ENCODE assay signal across 30 mouse cellular contexts in genomic region chr1:40694296-40694695, GRCm38 (mm10). TPM values are rescaled to one million over a fixed set of nuclear protein-coding genes. Genes with fewer than 3 reads are reported as not detected.
DNase-seq lines count a peak whose midpoint lies in the region; ATAC-seq and TF ChIP-seq lines count a peak whose summit lies in the region.
"Had no signal": no experiment of that assay in that cellular context is flagged by ENCODE, and none has a peak within 500 bp of the region (broad histone marks: within the 10 kb centered on the region; RNA-seq: fewer than 3 reads in every experiment).

No protein-coding gene starts in this region.

- H3K36me3 ChIP-seq in intestine, postnatal 0 days (ENCODE audit: control insufficient read depth, insufficient read depth), result no peaks in the 10 kb centered on the region
- no peaks in the 10 kb centered on the region for H3K36me3 ChIP-seq in intestine, embryonic 16.5 days (ENCODE audit: control insufficient read depth, insufficient read depth, low read length)
- H3K36me3 ChIP-seq in midbrain, postnatal 0 days (ENCODE audit: insufficient read depth, low read length), result no peaks in the 10 kb centered on the region
- no peaks in the 10 kb centered on the region for H3K36me3 ChIP-seq in midbrain, embryonic 13.5 days
- H3K36me3 ChIP-seq: forebrain, embryonic 12.5 days; heart, embryonic 12.5 days; limb, embryonic 10.5 days; limb, embryonic 15.5 days; liver, embryonic 13.5 days; midbrain, embryonic 15.5 days had no signal

- no peaks in the 10 kb centered on the region for H3K27me3 ChIP-seq in intestine, postnatal 0 days (replicated peaks; ENCODE audit: control insufficient read depth, insufficient read depth, low read length)
- H3K27me3 ChIP-seq in intestine, embryonic 16.5 days (replicated peaks; ENCODE audit: control insufficient read depth, insufficient read depth, low read length), result no peaks in the 10 kb centered on the region
- H3K27me3 ChIP-seq in midbrain, postnatal 0 days (ENCODE audit: insufficient read depth, low read length), result no peaks in the 10 kb centered on the region
- H3K27me3 ChIP-seq in midbrain, embryonic 13.5 days, result no peaks in the 10 kb centered on the region
- H3K27me3 ChIP-seq: forebrain, embryonic 12.5 days; heart, embryonic 12.5 days; limb, embryonic 15.5 days; liver, embryonic 13.5 days; midbrain, embryonic 15.5 days had no signal

- no peak overlapping the region for H3K9ac ChIP-seq in intestine, postnatal 0 days (ENCODE audit: low read depth, low read length)
- H3K9ac ChIP-seq in intestine, embryonic 16.5 days (ENCODE audit: low read depth, low read length), result no peak overlapping the region
- H3K9ac ChIP-seq in midbrain, postnatal 0 days (replicated peaks; ENCODE audit: low read length, poor library complexity, severe bottlenecking), result no peak overlapping the region
- H3K9ac ChIP-seq in midbrain, embryonic 13.5 days (replicated peaks), result no peak overlapping the region
- H3K9ac ChIP-seq: forebrain, embryonic 12.5 days; heart, embryonic 12.5 days; hindbrain, embryonic 14.5 days; limb, embryonic 15.5 days; liver, embryonic 13.5 days; midbrain, embryonic 15.5 days had no signal

- H3K4me3 ChIP-seq in intestine, postnatal 0 days (ENCODE audit: low read depth, low read length), result no peak overlapping the region
- H3K4me3 ChIP-seq in intestine, embryonic 16.5 days (ENCODE audit: low read length), result no peak overlapping the region
- H3K4me3 ChIP-seq in midbrain, postnatal 0 days (ENCODE audit: low read depth, low read length), result no peak overlapping the region
- no peak overlapping the region for H3K4me3 ChIP-seq in midbrain, embryonic 13.5 days (replicated peaks)
- H3K4me3 ChIP-seq: erythroblast, embryonic 14.5 days; forebrain, embryonic 12.5 days; heart, embryonic 12.5 days; limb, embryonic 10.5 days; limb, embryonic 15.5 days; liver, embryonic 13.5 days; midbrain, embryonic 15.5 days had no signal

- H3K27ac ChIP-seq in intestine, postnatal 0 days (ENCODE audit: low read depth, low read length), result no peak overlapping the region
- no peak overlapping the region for H3K27ac ChIP-seq in intestine, embryonic 16.5 days (ENCODE audit: low read length)
- no peak overlapping the region for H3K27ac ChIP-seq in midbrain, postnatal 0 days (ENCODE audit: low read depth, low read length)
- H3K27ac ChIP-seq in midbrain, embryonic 13.5 days, result no peak overlapping the region
- H3K27ac ChIP-seq: forebrain, embryonic 12.5 days; hindbrain, embryonic 14.5 days; limb, embryonic 10.5 days; limb, embryonic 15.5 days; liver, embryonic 13.5 days; macrophage; midbrain, embryonic 15.5 days had no signal

- no peak overlapping the region for H3K4me2 ChIP-seq in intestine, postnatal 0 days (replicated peaks; ENCODE audit: low read depth)
- H3K4me2 ChIP-seq in intestine, embryonic 16.5 days (ENCODE audit: low read depth, low read length), result no peak overlapping the region
- no peak overlapping the region for H3K4me2 ChIP-seq in midbrain, postnatal 0 days (ENCODE audit: low read depth, low read length, poor library complexity, severe bottlenecking)
- no peak overlapping the region for H3K4me2 ChIP-seq in midbrain, embryonic 13.5 days (replicated peaks)
- H3K4me2 ChIP-seq: forebrain, embryonic 12.5 days; heart, embryonic 12.5 days; hindbrain, embryonic 14.5 days; limb, embryonic 15.5 days; liver, embryonic 13.5 days; midbrain, embryonic 15.5 days had no signal

- no peaks in the 10 kb centered on the region for H3K9me3 ChIP-seq in intestine, postnatal 0 days (ENCODE audit: control insufficient read depth)
- no peaks in the 10 kb centered on the region for H3K9me3 ChIP-seq in intestine, embryonic 16.5 days (ENCODE audit: control insufficient read depth, low read length)
- H3K9me3 ChIP-seq in midbrain, postnatal 0 days (ENCODE audit: low read length), result no peaks in the 10 kb centered on the region
- no peaks in the 10 kb centered on the region for H3K9me3 ChIP-seq in midbrain, embryonic 13.5 days
- H3K9me3 ChIP-seq: forebrain, embryonic 12.5 days; heart, embryonic 12.5 days; limb, embryonic 10.5 days; limb, embryonic 15.5 days; midbrain, embryonic 15.5 days had no signal

- peak; percentile 20 for DNase-seq in midbrain, postnatal 0 days (ENCODE audit: low spot score)
- peak; percentile 21 for DNase-seq in gastrocnemius, postnatal 10 days
- DNase-seq in urinary bladder, postnatal 4 days (ENCODE audit: low spot score in 2 of 2), result no peak
- DNase-seq in urinary bladder, postnatal 25 days (ENCODE audit: low spot score), result no peak
- DNase-seq: adrenal gland, postnatal 25 days; cerebellum, adult 18-20 months; cerebellum, postnatal 14 days; heart, adult 18-20 months; heart, postnatal 4 days; kidney, adult 2 months; liver, embryonic 13.5 days; lung, adult 18-20 months; right cerebral cortex, postnatal 4 days; thymus, postnatal 4 days had no signal

- ATAC-seq in intestine, postnatal 0 days, result no peak
- no peak for ATAC-seq in intestine, embryonic 16.5 days
- no peak for ATAC-seq in midbrain, postnatal 0 days (ENCODE audit: low FRiP score)
- ATAC-seq in midbrain, embryonic 13.5 days, result no peak
- ATAC-seq: CD4-positive, CD25-positive, alpha-beta regulatory T cell, adult 4 months; inflammation-experienced regulatory T-cells, adult 6 months; lung, postnatal 0 days; midbrain, embryonic 15.5 days had no signal

- H3K4me1 ChIP-seq in intestine, postnatal 0 days (replicated peaks; ENCODE audit: control insufficient read depth, insufficient read depth, low read length), result no peaks in the 10 kb centered on the region
- H3K4me1 ChIP-seq in intestine, embryonic 16.5 days (ENCODE audit: control insufficient read depth, insufficient read depth, low read length), result no peaks in the 10 kb centered on the region
- no peaks in the 10 kb centered on the region for H3K4me1 ChIP-seq in midbrain, postnatal 0 days (ENCODE audit: insufficient read depth, low read length)
- no peaks in the 10 kb centered on the region for H3K4me1 ChIP-seq in midbrain, embryonic 13.5 days (replicated peaks)
- H3K4me1 ChIP-seq: forebrain, embryonic 12.5 days; heart, embryonic 12.5 days; limb, embryonic 10.5 days; limb, embryonic 15.5 days; liver, embryonic 13.5 days; midbrain, embryonic 15.5 days had no signal

- WGBS in intestine, postnatal 0 days, result 82% methylated on average over 13 of the region's 13 CpGs
- 84% methylated on average over 13 of the region's 13 CpGs for WGBS in intestine, embryonic 16.5 days
- WGBS in midbrain, postnatal 0 days, result 82% methylated on average over 13 of the region's 13 CpGs
- 92% methylated on average over 13 of the region's 13 CpGs for WGBS in midbrain, embryonic 13.5 days

- peak; percentile 16; the same call in 1 of the 2 replicates for TF ChIP-seq CTCF in intestine, postnatal 0 days (IDR thresholded peaks at IDR 0.05; ENCODE audit: low read depth)
- peak; percentile 45 for TF ChIP-seq CTCF in midbrain, postnatal 0 days (IDR thresholded peaks at IDR 0.05)

RNA-seq across cellular contexts. Expression of gene Slc9a2, which starts 13.9 kb away (rescaled TPM):
- 2.3 and 3.0 TPM in 2 replicates for polyA plus RNA-seq in intestine, postnatal 0 days (2015; fragmentation: Nextera tagmentation; extraction: Ambion mirVana)
- 0.50 and 0.51 TPM in 2 replicates for polyA plus RNA-seq in intestine, embryonic 16.5 days (2015; fragmentation: Nextera tagmentation; extraction: Ambion mirVana)
- total RNA-seq in midbrain, postnatal 0 days (2014; rRNA removed), result 0.99 and 2.8 TPM in 2 replicates
- polyA plus RNA-seq in midbrain, postnatal 0 days (2015; fragmentation: Nextera tagmentation; extraction: Ambion mirVana), result 0.88 and 1.0 TPM in 2 replicates
- 0.08 and 0.09 TPM in 2 replicates for polyA plus RNA-seq in midbrain, embryonic 13.5 days (2015; fragmentation: Nextera tagmentation; extraction: Ambion mirVana)
- total RNA-seq in gastrocnemius, postnatal 10 days (2021), result 10 to 100 TPM; 20.7 to 20.9 TPM
- total RNA-seq: neutrophil, adult 5-6 weeks had no signal
- polyA plus RNA-seq: CD4-positive, CD25-positive, alpha-beta regulatory T cell, adult 4 months; erythroblast, embryonic 14.5 days; inflammation-experienced regulatory T-cells, adult 6 months; limb, embryonic 10.5 days; liver, embryonic 13.5 days; macrophage; neural tube, embryonic 11.5 days had no signal

Comparison
In these comparisons a context has a peak if more than half of its experiments do, and no peak if none do; other contexts are left out.
1. DNase-seq: peak in midbrain, postnatal 0 days (single experiment) and gastrocnemius, postnatal 10 days (single experiment); none in urinary bladder, postnatal 4 days (0 of 2) and urinary bladder, postnatal 25 days (single experiment).